Mouse (Mus musculus) myocyte (in vitro differentiated cells): ENCODE data around the gene Atp10b.

Source experiments
- MYOG ChIP-seq, 3 experiments: IDR thresholded peaks; one replicate each; pipeline ENCODE4 v1.6.1; 2011; ENCODE audit warnings: control low read depth in 2 of 3, low read depth in 2 of 3, mild to moderate bottlenecking in 2 of 3; ENCODE audit not compliant: insufficient read length in 2 of 3, control insufficient read depth in 1 of 3, insufficient read depth in 1 of 3
- POLR2A ChIP-seq: IDR thresholded peaks from one replicate; pipeline ENCODE4 v1.6.1; 2011; ENCODE audit warnings: low read depth, mild to moderate bottlenecking, control low read depth, moderate library complexity; ENCODE audit not compliant: insufficient read length
- POLR2AphosphoS2 ChIP-seq: IDR thresholded peaks from one replicate; pipeline ENCODE4 v1.6.1; 2011; ENCODE audit warnings: low read depth, control low read depth; ENCODE audit not compliant: insufficient read length
- TCF12 ChIP-seq: IDR thresholded peaks from one replicate; pipeline ENCODE4 v1.6.1; 2011; ENCODE audit warnings: mild to moderate bottlenecking, control low read depth; ENCODE audit not compliant: poor library complexity, insufficient read depth, severe bottlenecking

DNA sequence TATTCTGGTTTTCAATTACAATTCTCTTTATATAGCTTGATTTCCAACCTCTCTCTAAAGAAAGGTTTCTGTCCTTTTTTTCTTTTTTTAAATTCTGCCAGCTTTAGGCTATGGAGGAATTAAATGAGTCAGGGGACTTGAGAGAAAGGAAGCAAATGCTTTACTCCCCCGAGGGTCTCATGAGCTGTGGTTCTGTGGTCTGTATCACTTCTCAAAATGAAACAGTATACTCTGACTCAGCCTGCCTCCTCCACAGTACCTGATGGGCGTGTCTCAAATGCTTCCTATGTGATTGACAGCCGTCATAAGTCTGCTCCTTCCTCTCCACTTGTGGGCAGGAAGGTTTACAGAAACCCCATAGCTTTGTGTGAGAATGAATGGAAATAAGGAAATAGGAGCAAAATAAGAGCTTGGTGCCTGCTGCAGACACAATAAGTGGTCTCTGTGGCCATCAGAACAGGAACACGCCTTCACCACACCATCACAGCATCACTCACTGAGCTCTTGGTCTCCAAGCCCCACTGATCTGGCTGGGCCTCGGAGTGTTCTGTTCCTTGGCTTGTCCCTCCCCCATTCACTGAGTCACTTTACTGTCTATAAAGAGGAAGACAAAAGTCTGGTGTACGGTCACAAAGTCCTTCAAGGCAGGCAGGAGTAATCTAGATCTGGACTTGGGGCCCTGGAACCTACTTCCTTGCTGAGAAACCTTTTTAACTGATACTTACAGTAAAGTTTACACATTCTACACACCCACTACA is 24.9 kb downstream of the Atp10b start:
- TF ChIP-seq MYOG (IDR thresholded peaks at IDR 0.05; ENCODE audit: control insufficient read depth in 1 of 3, insufficient read depth in 1 of 3, insufficient read length in 2 of 3, low read depth in 2 of 3) (no peak), POLR2A (no peak), TCF12 (no peak), POLR2AphosphoS2 (no peak)
